Mouse (Mus musculus): ENCODE measurements at regions not wholly inside any gene's neighbourhood (a gene's known extent, or its start where the extent isn't known, plus 50 kb on each side); places are given as distances from the start of the nearest gene placed in this dataset.

GRCm38 (mm10) chr14:68934611-68935302 lies 359.3 kb downstream of the Synb start:
- Histone ChIP-seq H3K27ac (ENCODE audit: low read depth, low read length) (no peak overlapping the region), H3K9ac (ENCODE audit: low read depth, low read length) (no peak overlapping the region), H3K4me1 (replicated peaks; ENCODE audit: control insufficient read depth, insufficient read depth, low read length) (no peaks in the 10 kb centered on the region), H3K4me3 (ENCODE audit: low read depth, low read length) (no peak overlapping the region), H3K27me3 (replicated peaks; ENCODE audit: control insufficient read depth, insufficient read depth, low read length) (no peaks in the 10 kb centered on the region), H3K4me2 (no peak overlapping the region), H3K36me3 (ENCODE audit: control insufficient read depth, insufficient read depth, low read length) (no peaks in the 10 kb centered on the region), H3K9me3 (ENCODE audit: control insufficient read depth, low read length) (no peaks in the 10 kb centered on the region)
- 40% methylated on average over 12 of the region's 12 CpGs for WGBS
- ATAC-seq (replicated peaks; ENCODE audit: low FRiP score), result no peak
- peak; percentile 35 for DNase-seq (ENCODE audit: low spot score)

GRCm38 (mm10) chr14:68927814-68928213 lies 366.3 kb downstream of the Synb start:
- 52% methylated on average over 4 of the region's 4 CpGs for WGBS
- no peak for ATAC-seq (replicated peaks; ENCODE audit: low FRiP score)
- DNase-seq (ENCODE audit: low spot score), result no peak
- H3K9me3 ChIP-seq (ENCODE audit: control insufficient read depth, low read length), result no peaks in the 10 kb centered on the region
- no peak overlapping the region for H3K27ac ChIP-seq (ENCODE audit: low read depth, low read length)
- no peak overlapping the region for H3K9ac ChIP-seq (ENCODE audit: low read depth, low read length)
- no peak overlapping the region for H3K4me3 ChIP-seq (ENCODE audit: low read depth, low read length)
- no peak overlapping the region for H3K4me2 ChIP-seq
- 0 out of 2 replicates have a peak, but pooled peaks cover 2% of the 10 kb centered on the region for H3K4me1 ChIP-seq (replicated peaks; ENCODE audit: control insufficient read depth, insufficient read depth, low read length)
- no peaks in the 10 kb centered on the region for H3K27me3 ChIP-seq (replicated peaks; ENCODE audit: control insufficient read depth, insufficient read depth, low read length)
- H3K36me3 ChIP-seq (ENCODE audit: control insufficient read depth, insufficient read depth, low read length), result no peaks in the 10 kb centered on the region

GRCm38 (mm10) chr14:68923054-68923453 lies 371.0 kb downstream of the Synb start:
- ATAC-seq (replicated peaks; ENCODE audit: low FRiP score) (no peak; the same call in 1 of the 2 replicates), DNase-seq (ENCODE audit: low spot score) (no peak)
- Histone ChIP-seq H3K9ac (ENCODE audit: low read depth, low read length) (no peak overlapping the region), H3K9me3 (ENCODE audit: control insufficient read depth, low read length) (no peaks in the 10 kb centered on the region), H3K4me2 (no peak overlapping the region), H3K27ac (ENCODE audit: low read depth, low read length) (no peak overlapping the region), H3K36me3 (ENCODE audit: control insufficient read depth, insufficient read depth, low read length) (no peaks in the 10 kb centered on the region), H3K4me3 (ENCODE audit: low read depth, low read length) (no peak overlapping the region), H3K4me1 (replicated peaks; ENCODE audit: control insufficient read depth, insufficient read depth, low read length) (0 out of 2 replicates have a peak, but pooled peaks cover 2% of the 10 kb centered on the region), H3K27me3 (replicated peaks; ENCODE audit: control insufficient read depth, insufficient read depth, low read length) (no peaks in the 10 kb centered on the region)
- WGBS, result 2% methylated on average over 2 of the region's 2 CpGs

- Histone ChIP-seq H3K9ac (ENCODE audit: low read depth, low read length) (no peak overlapping the region), H3K4me2 (no peak overlapping the region), H3K4me3 (ENCODE audit: low read depth, low read length) (no peak overlapping the region), H3K27ac (ENCODE audit: low read depth, low read length) (no peak overlapping the region), H3K36me3 (ENCODE audit: control insufficient read depth, insufficient read depth, low read length) (no peaks in the 10 kb centered on the region), H3K9me3 (ENCODE audit: control insufficient read depth, low read length) (no peaks in the 10 kb centered on the region), H3K4me1 (replicated peaks; ENCODE audit: control insufficient read depth, insufficient read depth, low read length) (0 out of 2 replicates have a peak, but pooled peaks cover 2% of the 10 kb centered on the region), H3K27me3 (replicated peaks; ENCODE audit: control insufficient read depth, insufficient read depth, low read length) (no peaks in the 10 kb centered on the region)
- DNase-seq (ENCODE audit: low spot score) (no peak), ATAC-seq (replicated peaks; ENCODE audit: low FRiP score) (no peak)
- WGBS, result 18% methylated on average over 2 of the region's 2 CpGs
Measured at GRCm38 (mm10) chr14:68922035-68922434, 372.1 kb downstream of the Synb start.

GRCm38 (mm10) chr14:68918526-68919045 lies 375.5 kb downstream of the Synb start:
- Histone ChIP-seq H3K27ac (ENCODE audit: low read depth, low read length) (no peak overlapping the region), H3K36me3 (ENCODE audit: control insufficient read depth, insufficient read depth, low read length) (no peaks in the 10 kb centered on the region), H3K27me3 (replicated peaks; ENCODE audit: control insufficient read depth, insufficient read depth, low read length) (no peaks in the 10 kb centered on the region), H3K9me3 (ENCODE audit: control insufficient read depth, low read length) (no peaks in the 10 kb centered on the region), H3K9ac (ENCODE audit: low read depth, low read length) (no peak overlapping the region), H3K4me3 (ENCODE audit: low read depth, low read length) (no peak overlapping the region), H3K4me2 (no peak overlapping the region), H3K4me1 (replicated peaks; ENCODE audit: control insufficient read depth, insufficient read depth, low read length) (0 out of 2 replicates have a peak, but pooled peaks cover 2% of the 10 kb centered on the region)
- no peak for ATAC-seq (replicated peaks; ENCODE audit: low FRiP score)
- 55% methylated on average over 1 of the region's 1 CpGs for WGBS
- DNase-seq (ENCODE audit: low spot score), result no peak

GRCm38 (mm10) chr14:68899921-68900320 lies 394.2 kb downstream of the Synb start:
- H3K9ac ChIP-seq (ENCODE audit: low read depth, low read length), result no peak overlapping the region
- no peaks in the 10 kb centered on the region for H3K36me3 ChIP-seq (ENCODE audit: control insufficient read depth, insufficient read depth, low read length)
- H3K4me3 ChIP-seq (ENCODE audit: low read depth, low read length), result no peak overlapping the region
- H3K4me2 ChIP-seq, result no peak overlapping the region
- H3K9me3 ChIP-seq (ENCODE audit: control insufficient read depth, low read length), result no peaks in the 10 kb centered on the region
- no peak for DNase-seq (ENCODE audit: low spot score)
- WGBS, result 67% methylated on average over 3 of the region's 3 CpGs
- H3K27ac ChIP-seq (ENCODE audit: low read depth, low read length), result no peak overlapping the region
- no peak for ATAC-seq (replicated peaks; ENCODE audit: low FRiP score)
- no peaks in the 10 kb centered on the region for H3K4me1 ChIP-seq (replicated peaks; ENCODE audit: control insufficient read depth, insufficient read depth, low read length)
- no peaks in the 10 kb centered on the region for H3K27me3 ChIP-seq (replicated peaks; ENCODE audit: control insufficient read depth, insufficient read depth, low read length)

- 78% methylated on average over 4 of the region's 4 CpGs for WGBS
- H3K9me3 ChIP-seq (ENCODE audit: control insufficient read depth, low read length), result no peaks in the 10 kb centered on the region
- no peaks in the 10 kb centered on the region for H3K4me1 ChIP-seq (replicated peaks; ENCODE audit: control insufficient read depth, insufficient read depth, low read length)
- H3K36me3 ChIP-seq (ENCODE audit: control insufficient read depth, insufficient read depth, low read length), result no peaks in the 10 kb centered on the region
- no peak overlapping the region for H3K4me2 ChIP-seq
- ATAC-seq (replicated peaks; ENCODE audit: low FRiP score) (no peak), DNase-seq (ENCODE audit: low spot score) (no peak)
- H3K4me3 ChIP-seq (ENCODE audit: low read depth, low read length), result no peak overlapping the region
- no peak overlapping the region for H3K27ac ChIP-seq (ENCODE audit: low read depth, low read length)
- H3K27me3 ChIP-seq (replicated peaks; ENCODE audit: control insufficient read depth, insufficient read depth, low read length), result no peaks in the 10 kb centered on the region
- H3K9ac ChIP-seq (ENCODE audit: low read depth, low read length), result no peak overlapping the region
Measured at GRCm38 (mm10) chr14:68877171-68877570, 416.9 kb downstream of the Synb start.

- H3K27me3 ChIP-seq (replicated peaks; ENCODE audit: control insufficient read depth, insufficient read depth, low read length), result no peaks in the 10 kb centered on the region
- no peak for ATAC-seq (replicated peaks; ENCODE audit: low FRiP score)
Measured at GRCm38 (mm10) chr14:68861071-68861470, 433.0 kb downstream of the Synb start.

GRCm38 (mm10) chr14:68857948-68858347 lies 436.2 kb downstream of the Synb start:
- Histone ChIP-seq H3K9ac (ENCODE audit: low read depth, low read length) (no peak overlapping the region), H3K9me3 (ENCODE audit: control insufficient read depth, low read length) (no peaks in the 10 kb centered on the region), H3K4me2 (no peak overlapping the region), H3K27me3 (replicated peaks; ENCODE audit: control insufficient read depth, insufficient read depth, low read length) (no peaks in the 10 kb centered on the region), H3K27ac (ENCODE audit: low read depth, low read length) (no peak overlapping the region), H3K4me1 (replicated peaks; ENCODE audit: control insufficient read depth, insufficient read depth, low read length) (no peaks in the 10 kb centered on the region), H3K4me3 (ENCODE audit: low read depth, low read length) (no peak overlapping the region), H3K36me3 (ENCODE audit: control insufficient read depth, insufficient read depth, low read length) (no peaks in the 10 kb centered on the region)
- 63% methylated on average over 1 of the region's 1 CpGs for WGBS
- no peak for ATAC-seq (replicated peaks; ENCODE audit: low FRiP score)
- DNase-seq (ENCODE audit: low spot score), result no peak

More at GRCm38 (mm10) chr14:68861071-68861470, 433.0 kb downstream of the Synb start:
- Histone ChIP-seq H3K9me3 (ENCODE audit: control insufficient read depth, low read length) (no peaks in the 10 kb centered on the region), H3K4me3 (ENCODE audit: low read depth, low read length) (no peak overlapping the region), H3K9ac (ENCODE audit: low read depth, low read length) (no peak overlapping the region), H3K4me1 (replicated peaks; ENCODE audit: control insufficient read depth, insufficient read depth, low read length) (no peaks in the 10 kb centered on the region), H3K4me2 (no peak overlapping the region), H3K27ac (ENCODE audit: low read depth, low read length) (no peak overlapping the region), H3K36me3 (ENCODE audit: control insufficient read depth, insufficient read depth, low read length) (no peaks in the 10 kb centered on the region)
- DNase-seq (ENCODE audit: low spot score), result no peak
- WGBS, result 78% methylated on average over 3 of the region's 3 CpGs
